Mouse (Mus musculus): ENCODE data around the gene 4930505A04Rik.

DNA sequence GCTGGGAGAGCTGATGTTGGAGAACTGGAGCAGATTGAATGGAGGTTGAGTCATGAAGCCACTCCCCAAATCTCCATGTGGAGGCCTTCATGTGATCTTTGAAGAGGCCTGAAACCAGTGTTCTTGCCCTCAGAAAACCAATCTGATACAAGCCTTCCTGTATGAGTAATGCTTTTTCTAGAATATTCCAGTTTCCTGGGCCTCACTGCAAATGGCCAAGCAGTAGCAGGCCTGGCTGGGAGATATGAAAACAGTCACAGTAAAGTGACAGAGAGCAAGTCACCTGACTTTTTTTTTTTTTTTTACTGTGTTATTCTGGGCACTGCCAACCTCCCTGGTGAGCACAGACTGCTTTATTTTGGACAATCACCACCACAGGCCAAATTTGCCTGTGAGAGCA is 88.6 kb downstream of the 4930505A04Rik start:
- TF ChIP-seq CTCF (IDR thresholded peaks at IDR 0.05; ENCODE audit: low read depth, low read length) (no peak), POLR2A (IDR thresholded peaks at IDR 0.05; ENCODE audit: borderline replicate concordance, low read depth, low read length) (no peak)
